Mouse (Mus musculus): ENCODE measurements at regions not wholly inside any gene's neighbourhood (a gene's known extent, or its start where the extent isn't known, plus 50 kb on each side); places are given as distances from the start of the nearest gene placed in this dataset.
A peak's percentile ranks its signal among the peaks of the same experiment; 100 is the strongest.

DNA sequence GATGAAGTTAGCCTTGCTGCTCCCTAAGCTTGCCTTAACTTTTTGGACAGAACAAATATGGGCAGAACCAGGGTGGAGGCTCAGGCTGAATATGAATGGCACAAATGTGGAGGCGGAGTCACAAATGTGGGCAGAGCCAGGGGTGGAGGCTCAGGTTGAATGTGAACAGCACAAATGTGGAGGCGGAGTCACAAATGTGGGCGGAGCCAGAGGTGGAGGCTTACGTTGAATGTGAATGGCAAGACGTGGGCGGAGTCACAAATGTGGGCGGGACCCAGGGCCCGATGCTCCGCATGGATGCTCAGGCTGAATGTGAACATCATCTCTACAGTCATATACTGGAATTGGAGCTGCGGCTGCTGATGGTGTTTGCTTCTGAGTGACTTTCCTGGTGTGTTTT, 420.0 kb downstream of the Cdh26 start:
- Histone ChIP-seq H3K4me2 (replicated peaks; ENCODE audit: low read depth, low read length) (no peak overlapping the region), H3K4me1 (ENCODE audit: insufficient read depth, low read depth, low read length) (no peaks in the 10 kb centered on the region), H3K27me3 (replicated peaks; ENCODE audit: insufficient read depth, low read length) (no peaks in the 10 kb centered on the region), H3K4me3 (ENCODE audit: low read depth, low read length) (no peak overlapping the region), H3K36me3 (ENCODE audit: insufficient read depth, low read length) (no peaks in the 10 kb centered on the region), H3K9me3 (ENCODE audit: low read length) (no peaks in the 10 kb centered on the region), H3K27ac (ENCODE audit: low read length) (no peak overlapping the region), H3K9ac (replicated peaks; ENCODE audit: low read depth) (no peak overlapping the region)
- ATAC-seq, result no peak
- 80% methylated on average over 10 of the region's 10 CpGs for WGBS
- no peak for DNase-seq (ENCODE audit: low spot score)
- TF ChIP-seq EP300 (IDR thresholded peaks at IDR 0.05), result no peak

- no peak for ATAC-seq
Observed at GRCm38 (mm10) chr2:178850769-178851168, 420.4 kb downstream of the Cdh26 start.

DNA sequence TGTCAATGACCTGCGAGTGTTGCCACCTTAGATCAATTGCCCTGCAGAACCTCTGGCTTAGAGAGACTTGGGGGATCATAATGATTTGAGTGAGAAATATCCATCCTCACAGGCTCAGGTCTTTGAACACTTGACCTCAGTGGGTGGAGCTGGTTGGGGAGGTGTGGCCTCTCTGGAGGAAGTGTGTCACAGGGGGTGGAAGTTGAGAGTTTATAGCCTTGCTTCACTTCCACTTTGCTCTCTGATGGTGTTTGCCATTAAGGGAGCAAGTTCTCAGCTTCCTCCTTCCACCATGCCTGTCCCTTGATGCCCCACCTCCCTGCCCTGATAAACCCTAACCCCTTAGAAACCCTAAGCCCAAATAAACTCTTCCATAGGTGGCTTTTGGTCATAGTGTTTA, 423.7 kb downstream of the Cdh26 start:
- Histone ChIP-seq H3K36me3 (ENCODE audit: insufficient read depth, low read length) (no peaks in the 10 kb centered on the region), H3K4me2 (replicated peaks; ENCODE audit: low read depth, low read length) (no peak overlapping the region), H3K27me3 (replicated peaks; ENCODE audit: insufficient read depth, low read length) (no peaks in the 10 kb centered on the region), H3K27ac (ENCODE audit: low read length) (no peak overlapping the region), H3K9me3 (ENCODE audit: low read length) (no peaks in the 10 kb centered on the region), H3K4me3 (ENCODE audit: low read depth, low read length) (no peak overlapping the region), H3K9ac (replicated peaks; ENCODE audit: low read depth) (no peak overlapping the region), H3K4me1 (ENCODE audit: insufficient read depth, low read depth, low read length) (no peaks in the 10 kb centered on the region)
- WGBS, result 70% methylated on average over 1 of the region's 1 CpGs
- no peak for ATAC-seq
- no peak for TF ChIP-seq EP300 (IDR thresholded peaks at IDR 0.05)
- no peak for TF ChIP-seq CTCF (IDR thresholded peaks at IDR 0.05)
- DNase-seq (ENCODE audit: low spot score), result no peak

More at GRCm38 (mm10) chr2:178850769-178851168, 420.4 kb downstream of the Cdh26 start:
- no peak overlapping the region for H3K4me3 ChIP-seq (ENCODE audit: low read depth, low read length)
- no peak for DNase-seq (ENCODE audit: low spot score)
- 88% methylated on average over 11 of the region's 11 CpGs for WGBS
- TF ChIP-seq CTCF (IDR thresholded peaks at IDR 0.05) (no peak), EP300 (IDR thresholded peaks at IDR 0.05) (no peak)
- no peaks in the 10 kb centered on the region for H3K36me3 ChIP-seq (ENCODE audit: insufficient read depth, low read length)
- no peak overlapping the region for H3K4me2 ChIP-seq (replicated peaks; ENCODE audit: low read depth, low read length)
- H3K27me3 ChIP-seq (replicated peaks; ENCODE audit: insufficient read depth, low read length), result no peaks in the 10 kb centered on the region
- H3K9ac ChIP-seq (replicated peaks; ENCODE audit: low read depth), result no peak overlapping the region
- no peak overlapping the region for H3K27ac ChIP-seq (ENCODE audit: low read length)
- no peaks in the 10 kb centered on the region for H3K4me1 ChIP-seq (ENCODE audit: insufficient read depth, low read depth, low read length)
- H3K9me3 ChIP-seq (ENCODE audit: low read length), result no peaks in the 10 kb centered on the region

DNA sequence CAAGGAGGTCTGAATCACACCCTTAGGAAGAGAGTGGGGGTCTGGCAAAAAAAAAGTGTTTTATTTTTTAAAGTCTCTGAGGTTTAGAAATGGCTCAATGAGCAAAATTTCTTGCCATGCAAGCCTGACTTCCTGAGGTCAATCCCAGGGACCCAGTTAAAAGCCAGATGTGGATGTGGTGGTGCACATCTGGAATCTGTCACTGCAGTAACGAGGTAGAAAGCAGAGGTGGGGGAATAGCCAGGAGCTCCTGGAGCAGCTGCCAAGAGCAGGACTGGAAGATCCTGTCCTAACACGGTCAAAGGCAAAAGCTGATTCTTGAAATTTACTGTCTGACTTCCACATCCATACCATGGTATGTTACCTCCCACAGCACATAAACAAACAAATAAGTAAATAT, 424.4 kb downstream of the Cdh26 start:
- Histone ChIP-seq H3K27ac (ENCODE audit: low read length) (no peak overlapping the region), H3K4me2 (replicated peaks; ENCODE audit: low read depth, low read length) (no peak overlapping the region), H3K9ac (replicated peaks; ENCODE audit: low read depth) (no peak overlapping the region), H3K4me3 (ENCODE audit: low read depth, low read length) (no peak overlapping the region), H3K27me3 (replicated peaks; ENCODE audit: insufficient read depth, low read length) (no peaks in the 10 kb centered on the region), H3K36me3 (ENCODE audit: insufficient read depth, low read length) (no peaks in the 10 kb centered on the region), H3K4me1 (ENCODE audit: insufficient read depth, low read depth, low read length) (no peaks in the 10 kb centered on the region), H3K9me3 (ENCODE audit: low read length) (no peaks in the 10 kb centered on the region)
- TF ChIP-seq CTCF (IDR thresholded peaks at IDR 0.05) (no peak), EP300 (IDR thresholded peaks at IDR 0.05) (no peak)
- no peak for ATAC-seq
- no peak for DNase-seq (ENCODE audit: low spot score)
- 44% methylated on average over 2 of the region's 2 CpGs for WGBS

DNA sequence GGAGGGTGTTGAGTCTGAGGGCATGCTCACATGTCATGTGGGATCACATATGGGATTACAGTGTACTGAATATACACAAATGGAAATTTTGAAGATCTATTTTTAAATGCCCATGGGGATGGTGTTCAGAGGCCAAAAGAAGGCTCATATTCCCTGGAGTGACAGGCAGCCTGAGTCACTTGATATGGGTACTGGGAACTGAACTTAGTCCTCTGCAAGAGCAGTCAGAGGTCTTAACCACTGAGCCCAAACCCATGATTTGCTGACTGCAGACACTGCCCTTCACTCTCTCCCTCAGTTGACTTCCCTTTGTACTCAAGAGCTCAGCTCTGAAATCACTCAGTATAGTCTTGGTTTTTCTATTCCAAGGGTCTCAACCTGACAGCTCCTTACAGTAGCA, 432.3 kb downstream of the Cdh26 start:
- no peak for TF ChIP-seq EP300 (IDR thresholded peaks at IDR 0.05)
- no peak for TF ChIP-seq CTCF (IDR thresholded peaks at IDR 0.05)
- Histone ChIP-seq H3K36me3 (ENCODE audit: insufficient read depth, low read length) (no peaks in the 10 kb centered on the region), H3K4me1 (ENCODE audit: insufficient read depth, low read depth, low read length) (no peaks in the 10 kb centered on the region), H3K27me3 (replicated peaks; ENCODE audit: insufficient read depth, low read length) (no peaks in the 10 kb centered on the region), H3K27ac (ENCODE audit: low read length) (no peak overlapping the region), H3K4me2 (replicated peaks; ENCODE audit: low read depth, low read length) (no peak overlapping the region), H3K9me3 (ENCODE audit: low read length) (no peaks in the 10 kb centered on the region), H3K9ac (replicated peaks; ENCODE audit: low read depth) (no peak overlapping the region), H3K4me3 (ENCODE audit: low read depth, low read length) (no peak overlapping the region)
- ATAC-seq (no peak), DNase-seq (ENCODE audit: low spot score) (no peak)

- H3K9me3 ChIP-seq (ENCODE audit: low read length), result no peaks in the 10 kb centered on the region
- 56% methylated on average over 3 of the region's 3 CpGs for WGBS
- no peak overlapping the region for H3K4me3 ChIP-seq (ENCODE audit: low read depth, low read length)
- no peak overlapping the region for H3K4me2 ChIP-seq (replicated peaks; ENCODE audit: low read depth, low read length)
- ATAC-seq, result no peak
- H3K9ac ChIP-seq (replicated peaks; ENCODE audit: low read depth), result no peak overlapping the region
- peak; percentile 15 for DNase-seq (ENCODE audit: low spot score)
- no peak for TF ChIP-seq CTCF (IDR thresholded peaks at IDR 0.05)
- TF ChIP-seq EP300 (IDR thresholded peaks at IDR 0.05), result no peak
- no peak overlapping the region for H3K27ac ChIP-seq (ENCODE audit: low read length)
- no peaks in the 10 kb centered on the region for H3K4me1 ChIP-seq (ENCODE audit: insufficient read depth, low read depth, low read length)
- H3K36me3 ChIP-seq (ENCODE audit: insufficient read depth, low read length), result no peaks in the 10 kb centered on the region
- no peaks in the 10 kb centered on the region for H3K27me3 ChIP-seq (replicated peaks; ENCODE audit: insufficient read depth, low read length)
Observed at GRCm38 (mm10) chr2:178867086-178867485, 436.8 kb downstream of the Cdh26 start.

DNA sequence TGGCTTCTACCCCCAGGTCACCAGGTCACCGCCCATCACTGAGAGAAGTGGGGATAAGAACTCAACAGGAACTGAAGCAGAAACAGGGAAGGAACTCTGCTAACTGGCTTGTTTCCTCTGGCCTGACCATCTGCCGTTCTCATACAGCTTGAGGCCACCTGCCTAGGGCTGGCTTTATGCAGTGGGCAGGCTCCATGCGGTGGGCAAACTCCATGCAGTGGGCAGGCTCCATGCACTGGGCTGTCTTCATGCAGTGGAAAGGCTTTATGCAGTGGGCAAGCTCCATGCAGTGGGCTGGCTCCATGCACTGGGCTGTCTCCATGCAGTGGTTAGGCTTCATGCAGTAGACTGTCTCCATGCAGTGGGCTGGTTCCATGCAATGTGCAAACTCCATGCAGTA, 438.8 kb downstream of the Cdh26 start:
- DNase-seq (ENCODE audit: low spot score) (no peak), ATAC-seq (no peak)

More for the DNA sequence above, 438.8 kb downstream of the Cdh26 start:
- 65% methylated on average over 3 of the region's 3 CpGs for WGBS
- H3K4me3 ChIP-seq (ENCODE audit: low read depth, low read length), result no peak overlapping the region
- no peaks in the 10 kb centered on the region for H3K9me3 ChIP-seq (ENCODE audit: low read length)
- no peak overlapping the region for H3K9ac ChIP-seq (replicated peaks; ENCODE audit: low read depth)
- no peaks in the 10 kb centered on the region for H3K4me1 ChIP-seq (ENCODE audit: insufficient read depth, low read depth, low read length)
- no peaks in the 10 kb centered on the region for H3K36me3 ChIP-seq (ENCODE audit: insufficient read depth, low read length)
- TF ChIP-seq CTCF (IDR thresholded peaks at IDR 0.05), result no peak
- TF ChIP-seq EP300 (IDR thresholded peaks at IDR 0.05), result no peak
- no peaks in the 10 kb centered on the region for H3K27me3 ChIP-seq (replicated peaks; ENCODE audit: insufficient read depth, low read length)
- no peak overlapping the region for H3K27ac ChIP-seq (ENCODE audit: low read length)
- no peak overlapping the region for H3K4me2 ChIP-seq (replicated peaks; ENCODE audit: low read depth, low read length)
